Mouse (Mus musculus): ENCODE measurements around the gene Hist1h2an.
A peak's percentile ranks its signal among the peaks of the same experiment; 100 is the strongest.
"Not testable (repeated sequence)": the region's sequence is repeated elsewhere in the genome, so short reads cannot be mapped to it uniquely, and the experiment has no call there.

Gene Hist1h2an

GRCm38 (mm10) chr13:21786899-21787629, at the start of gene Hist1h2an, which contains the start of gene Hist1h2bp:
Gene Hist1h2an, minus strand, starts transcription at chr13:21787218.
Gene Hist1h2bp, plus strand, starts transcription at chr13:21787461.
- DNase-seq (ENCODE audit: low read depth, low spot score) = peak; percentile 97
- not testable (repeated sequence) for H3K27me3 ChIP-seq (ENCODE audit: control insufficient read depth, insufficient read depth, low read length, poor library complexity, severe bottlenecking); H3K36me3 ChIP-seq (ENCODE audit: control insufficient read depth, insufficient read depth, low read length, poor library complexity, severe bottlenecking)

GRCm38 (mm10) chr13:21833461-21833860, 46.4 kb upstream of the Hist1h2an start, which contains the start of the genes Hist1h2ap and Hist1h2br:
Gene Hist1h2ap, minus strand, starts transcription at chr13:21833507.
Gene Hist1h2br, plus strand, starts transcription at chr13:21833743.
- H3K27me3 ChIP-seq (ENCODE audit: control insufficient read depth, insufficient read depth, low read length, poor library complexity, severe bottlenecking); DNase-seq (ENCODE audit: low read depth, low spot score); H3K36me3 ChIP-seq (ENCODE audit: control insufficient read depth, insufficient read depth, low read length, poor library complexity, severe bottlenecking): not testable (repeated sequence)

- not testable (repeated sequence) for H3K27me3 ChIP-seq (ENCODE audit: control insufficient read depth, insufficient read depth, low read length, poor library complexity, severe bottlenecking); DNase-seq (ENCODE audit: low read depth, low spot score); H3K36me3 ChIP-seq (ENCODE audit: control insufficient read depth, insufficient read depth, low read length, poor library complexity, severe bottlenecking)
Observed at GRCm38 (mm10) chr13:21831418-21832394, 44.7 kb upstream of the Hist1h2an start, which contains the start of gene Hist1h4n. Gene Hist1h4n, minus strand, starts transcription at chr13:21832196.

- Histone ChIP-seq H3K36me3 (ENCODE audit: control insufficient read depth, insufficient read depth, low read length, poor library complexity, severe bottlenecking) (no peaks in the 10 kb centered on the region), H3K27me3 (ENCODE audit: control insufficient read depth, insufficient read depth, low read length, poor library complexity, severe bottlenecking) (no peaks in the 10 kb centered on the region)
- DNase-seq (ENCODE audit: low read depth, low spot score) = no peak
Observed at GRCm38 (mm10) chr13:21830344-21830743, 43.3 kb upstream of the Hist1h2an start.

- no peak for DNase-seq (ENCODE audit: low read depth, low spot score)
- no peaks in the 10 kb centered on the region for H3K36me3 ChIP-seq (ENCODE audit: control insufficient read depth, insufficient read depth, low read length, poor library complexity, severe bottlenecking)
- no peaks in the 10 kb centered on the region for H3K27me3 ChIP-seq (ENCODE audit: control insufficient read depth, insufficient read depth, low read length, poor library complexity, severe bottlenecking)
Observed at GRCm38 (mm10) chr13:21828511-21828910, 41.5 kb upstream of the Hist1h2an start.

GRCm38 (mm10) chr13:21820082-21820890, 33.3 kb upstream of the Hist1h2an start:
- not testable (repeated sequence) for H3K36me3 ChIP-seq (ENCODE audit: control insufficient read depth, insufficient read depth, low read length, poor library complexity, severe bottlenecking); DNase-seq (ENCODE audit: low read depth, low spot score); H3K27me3 ChIP-seq (ENCODE audit: control insufficient read depth, insufficient read depth, low read length, poor library complexity, severe bottlenecking)

- DNase-seq (ENCODE audit: low read depth, low spot score); H3K27me3 ChIP-seq (ENCODE audit: control insufficient read depth, insufficient read depth, low read length, poor library complexity, severe bottlenecking); H3K36me3 ChIP-seq (ENCODE audit: control insufficient read depth, insufficient read depth, low read length, poor library complexity, severe bottlenecking): not testable (repeated sequence)
Observed at GRCm38 (mm10) chr13:21812092-21812491, 25.1 kb upstream of the Hist1h2an start.

- H3K36me3 ChIP-seq (ENCODE audit: control insufficient read depth, insufficient read depth, low read length, poor library complexity, severe bottlenecking); H3K27me3 ChIP-seq (ENCODE audit: control insufficient read depth, insufficient read depth, low read length, poor library complexity, severe bottlenecking); DNase-seq (ENCODE audit: low read depth, low spot score): not testable (repeated sequence)
Observed at GRCm38 (mm10) chr13:21811539-21811938, 24.5 kb upstream of the Hist1h2an start, which contains the start of gene Hist1h4m. Gene Hist1h4m, plus strand, starts transcription at chr13:21811746.

- H3K36me3 ChIP-seq (ENCODE audit: control insufficient read depth, insufficient read depth, low read length, poor library complexity, severe bottlenecking); H3K27me3 ChIP-seq (ENCODE audit: control insufficient read depth, insufficient read depth, low read length, poor library complexity, severe bottlenecking); DNase-seq (ENCODE audit: low read depth, low spot score): not testable (repeated sequence)
Observed at GRCm38 (mm10) chr13:21811074-21811473, 24.1 kb upstream of the Hist1h2an start.

GRCm38 (mm10) chr13:21810073-21810472, 23.1 kb upstream of the Hist1h2an start, which contains the start of the genes Hist1h2bq and Hist1h2ao:
Gene Hist1h2bq, minus strand, starts transcription at chr13:21810197.
Gene Hist1h2ao, plus strand, starts transcription at chr13:21810465.
- DNase-seq (ENCODE audit: low read depth, low spot score); H3K36me3 ChIP-seq (ENCODE audit: control insufficient read depth, insufficient read depth, low read length, poor library complexity, severe bottlenecking); H3K27me3 ChIP-seq (ENCODE audit: control insufficient read depth, insufficient read depth, low read length, poor library complexity, severe bottlenecking): not testable (repeated sequence)

- not testable (repeated sequence) for H3K36me3 ChIP-seq (ENCODE audit: control insufficient read depth, insufficient read depth, low read length, poor library complexity, severe bottlenecking); H3K27me3 ChIP-seq (ENCODE audit: control insufficient read depth, insufficient read depth, low read length, poor library complexity, severe bottlenecking); DNase-seq (ENCODE audit: low read depth, low spot score)
Observed at GRCm38 (mm10) chr13:21803058-21803457, 16.0 kb upstream of the Hist1h2an start.

- H3K36me3 ChIP-seq (ENCODE audit: control insufficient read depth, insufficient read depth, low read length, poor library complexity, severe bottlenecking); DNase-seq (ENCODE audit: low read depth, low spot score): not testable (repeated sequence)
Observed at GRCm38 (mm10) chr13:21797163-21797562, 10.1 kb upstream of the Hist1h2an start.

GRCm38 (mm10) chr13:21795584-21795983, 8.6 kb upstream of the Hist1h2an start:
- Histone ChIP-seq H3K27me3 (ENCODE audit: control insufficient read depth, insufficient read depth, low read length, poor library complexity, severe bottlenecking) (no peaks in the 10 kb centered on the region), H3K36me3 (ENCODE audit: control insufficient read depth, insufficient read depth, low read length, poor library complexity, severe bottlenecking) (no peaks in the 10 kb centered on the region)
- DNase-seq (ENCODE audit: low read depth, low spot score) = no peak

More at GRCm38 (mm10) chr13:21797163-21797562, 10.1 kb upstream of the Hist1h2an start:
- not testable (repeated sequence) for H3K27me3 ChIP-seq (ENCODE audit: control insufficient read depth, insufficient read depth, low read length, poor library complexity, severe bottlenecking)

Measured in splenic B cell, adult 2 months (primary cell).